Mouse (Mus musculus) right cerebral cortex, postnatal 10 days (tissue): ENCODE data around the gene 1700013G24Rik.

Experiments used
- DNase-seq, 2 experiments: peaks; one replicate each; pipeline ENCODE4 v3.0.0; 2021; ENCODE audit warnings: low spot score in 2 of 2

The 1700013G24Rik gene

DNA sequence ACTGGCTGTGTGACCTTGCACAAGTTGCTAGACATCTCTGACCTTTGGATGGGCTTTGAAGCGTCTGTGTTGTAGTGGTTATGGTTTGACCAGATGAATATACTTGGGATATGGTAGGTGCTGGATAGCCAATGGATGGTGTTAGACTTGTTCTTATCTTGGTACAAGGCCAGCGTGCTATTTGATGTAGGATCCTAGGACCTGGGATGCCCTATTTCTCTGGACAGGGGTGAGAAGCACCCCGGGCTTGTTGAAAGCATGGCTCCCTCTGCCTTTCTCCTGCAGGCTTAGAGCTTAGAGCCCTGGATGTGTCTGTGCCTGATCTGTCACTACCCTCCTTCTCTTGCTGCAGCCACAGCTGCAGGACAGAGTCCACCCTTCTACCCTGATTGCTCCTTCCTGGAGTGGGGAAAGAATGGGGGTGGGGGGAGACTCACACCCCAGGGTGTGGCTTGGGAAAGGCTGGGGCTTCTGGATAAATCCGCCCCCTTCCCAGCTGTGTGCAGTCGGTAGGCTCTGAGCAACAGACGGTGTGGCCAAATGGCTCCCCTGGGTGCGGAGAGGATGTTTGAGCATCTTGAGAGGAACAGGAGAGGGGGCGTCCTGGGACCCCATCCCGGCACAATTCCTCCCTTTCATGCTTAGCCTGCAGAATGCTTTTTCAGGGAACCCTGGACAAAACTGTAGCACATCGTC, 23.1 kb downstream of the 1700013G24Rik start:
- DNase-seq: peak; percentile 50 to 55

DNA sequence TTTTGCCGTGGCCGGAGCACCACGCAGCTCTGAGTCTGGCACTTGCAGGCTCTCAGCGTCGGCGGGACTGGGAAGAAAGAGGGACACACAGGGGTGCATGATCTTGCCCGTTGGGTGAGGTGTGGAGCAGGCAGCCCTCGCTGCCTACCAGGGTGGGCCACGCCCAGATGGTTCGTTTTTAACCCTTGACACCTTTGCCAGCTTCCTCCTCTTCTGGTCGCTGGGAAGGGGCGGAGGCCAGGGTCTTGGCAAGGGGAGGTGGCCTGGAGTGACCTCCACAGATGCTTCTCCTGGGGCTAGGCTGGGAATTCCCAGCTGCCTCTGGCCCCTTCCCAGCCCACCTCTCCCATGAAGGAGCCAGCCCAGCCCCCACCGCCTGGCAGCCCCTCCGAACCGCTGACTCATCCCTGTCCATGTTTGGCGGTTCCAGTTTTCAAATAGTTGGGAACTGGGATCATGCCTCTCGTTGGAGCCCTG, 23.7 kb downstream of the 1700013G24Rik start:
- DNase-seq: no peak

DNA sequence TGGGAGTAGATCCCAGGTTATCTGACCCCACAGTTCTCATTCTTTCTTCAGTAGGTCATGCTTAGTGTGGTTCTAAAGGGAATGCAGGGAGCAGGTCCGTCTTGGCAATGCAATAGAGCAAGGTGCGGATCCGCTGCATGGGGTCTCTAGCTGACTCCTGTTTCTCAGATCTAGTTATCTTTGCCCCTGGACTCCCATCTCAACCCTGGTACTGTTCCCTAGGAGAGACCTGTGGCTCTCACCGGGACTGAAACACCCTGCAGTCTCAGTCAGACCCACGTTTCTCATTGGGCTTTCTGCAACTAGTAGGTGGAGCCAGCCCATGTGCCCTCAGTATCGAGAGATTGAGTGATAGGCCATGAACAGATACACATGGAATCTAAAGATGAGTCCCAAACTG, 24.5 kb downstream of the 1700013G24Rik start:
- DNase-seq: no peak

DNA sequence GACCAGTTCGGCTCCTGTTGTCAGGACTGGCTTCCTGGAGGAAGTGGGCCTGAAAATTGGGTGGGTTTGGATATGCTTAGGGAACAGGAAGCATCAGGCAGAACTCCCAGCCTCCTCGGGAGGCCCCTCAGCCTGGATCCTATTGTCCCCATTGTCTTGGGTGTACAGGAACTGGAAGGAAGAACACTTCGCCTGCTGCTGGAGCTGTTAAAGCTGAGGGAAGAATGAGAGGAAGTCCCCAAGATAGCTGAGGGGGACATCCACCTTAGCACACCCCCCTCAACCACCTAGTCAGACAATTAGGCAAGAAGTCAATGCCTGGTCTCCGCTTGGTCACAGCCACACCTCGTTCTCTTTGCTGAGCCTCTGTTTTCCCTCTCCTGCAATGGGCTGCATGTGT, 25.2 kb downstream of the 1700013G24Rik start:
- DNase-seq: no peak

DNA sequence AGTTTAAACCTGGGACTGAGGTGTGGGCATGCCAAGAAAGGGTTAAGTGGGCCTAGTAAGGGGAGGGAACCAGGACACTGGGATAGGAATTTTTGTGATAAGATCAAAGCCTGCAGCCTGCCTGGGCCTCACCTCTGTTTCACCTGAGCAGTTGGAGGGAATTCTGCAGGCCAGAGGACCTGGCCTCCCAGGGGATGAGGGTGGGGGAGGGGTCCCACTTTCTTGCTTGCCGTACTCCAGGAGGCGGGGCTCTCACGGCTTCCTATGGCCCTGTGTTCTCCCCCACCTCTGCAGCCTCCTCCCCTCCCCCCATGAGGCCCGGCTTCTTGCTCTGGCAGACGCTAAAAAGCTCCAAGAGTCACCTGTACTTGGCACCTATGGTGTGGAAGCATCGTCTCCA, 26.7 kb downstream of the 1700013G24Rik start:
- no peak for DNase-seq

DNA sequence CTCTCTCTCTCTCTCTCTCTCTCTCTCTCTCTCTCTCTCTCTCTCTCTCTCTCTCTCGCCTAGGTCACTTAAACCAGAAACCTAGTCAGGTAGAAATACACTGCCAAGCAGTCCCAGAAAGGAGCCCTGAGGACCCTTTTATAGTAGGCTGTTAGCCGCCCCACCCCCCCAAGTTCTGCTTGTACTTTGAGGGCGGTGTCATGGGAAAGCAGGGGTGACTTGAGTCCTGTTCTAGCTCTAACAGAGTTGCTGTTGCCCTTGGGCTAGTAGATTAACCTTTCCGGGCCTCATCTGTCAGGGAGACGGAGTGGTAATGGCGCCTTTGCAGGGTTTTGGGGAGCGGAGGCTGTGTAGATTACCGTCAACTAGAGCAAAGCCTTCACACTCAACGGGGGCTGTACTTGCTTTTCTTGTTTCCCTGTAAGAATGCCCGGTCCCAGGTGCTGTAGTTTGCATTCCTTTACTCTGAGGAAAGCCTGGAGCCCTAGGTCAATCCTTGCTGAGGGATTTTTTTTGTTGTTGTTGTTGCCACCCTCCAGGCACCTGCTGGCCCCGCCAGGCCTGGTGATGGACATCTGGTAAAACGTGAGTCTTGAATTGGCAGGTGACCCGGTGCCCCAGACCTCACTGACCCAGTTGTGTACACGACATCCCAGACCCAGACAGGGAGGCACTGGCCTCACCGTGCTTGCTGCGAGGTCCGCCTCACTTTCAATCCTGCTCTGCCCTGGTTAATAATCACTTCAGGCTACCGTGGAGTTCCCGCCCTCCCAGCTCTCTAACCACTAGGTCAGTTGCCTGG, 27.3 kb downstream of the 1700013G24Rik start:
- no peak for DNase-seq

DNA sequence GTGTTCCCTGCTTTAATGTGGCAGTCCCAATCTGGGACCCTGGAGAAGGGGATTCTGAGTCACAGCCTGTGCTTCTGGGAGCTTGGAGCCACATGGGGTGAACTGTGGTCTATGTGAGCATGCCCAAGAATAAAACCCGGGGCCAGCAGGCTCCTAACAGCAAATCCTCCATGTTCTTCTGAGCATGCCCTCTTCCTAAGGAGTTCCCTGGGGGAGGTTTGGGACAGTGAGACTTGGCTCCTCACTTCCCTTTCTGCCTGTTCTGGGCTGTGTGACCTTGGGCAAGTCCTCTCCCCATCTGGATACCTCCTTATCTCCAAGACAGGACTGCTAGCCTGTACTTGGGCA, 27.9 kb downstream of the 1700013G24Rik start:
- DNase-seq: no peak

DNA sequence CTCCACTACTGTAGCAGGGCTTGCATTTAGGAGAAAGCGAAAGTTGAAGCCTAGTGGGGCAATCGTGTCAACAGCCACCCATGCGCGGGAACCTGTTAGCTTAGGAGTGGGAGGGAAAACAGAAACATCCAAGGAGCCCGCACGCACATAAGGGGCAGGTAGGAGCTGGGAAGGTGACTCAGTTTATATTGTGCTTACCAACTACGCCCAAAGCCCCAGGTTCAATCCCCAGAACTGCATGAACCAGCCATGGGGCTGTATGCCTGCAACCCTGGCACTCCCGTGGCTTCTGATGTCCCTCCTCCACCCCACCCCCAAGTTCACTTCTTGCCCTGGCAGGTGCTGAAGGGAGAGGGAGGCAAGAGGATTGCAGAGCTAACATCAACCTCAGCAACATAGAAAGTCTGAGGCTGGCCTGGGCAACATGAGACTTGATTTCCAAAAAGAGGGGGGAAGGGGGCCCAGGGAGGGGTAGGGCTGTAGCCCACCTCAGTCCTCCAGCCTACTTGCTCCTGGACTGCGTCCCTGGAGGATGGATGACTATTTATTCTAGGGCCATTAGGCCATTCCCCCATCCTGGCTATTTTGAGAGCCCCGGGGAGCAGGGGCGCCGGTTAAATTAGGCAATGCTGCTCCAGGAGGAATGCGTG, 28.4 kb downstream of the 1700013G24Rik start:
- no peak for DNase-seq

DNA sequence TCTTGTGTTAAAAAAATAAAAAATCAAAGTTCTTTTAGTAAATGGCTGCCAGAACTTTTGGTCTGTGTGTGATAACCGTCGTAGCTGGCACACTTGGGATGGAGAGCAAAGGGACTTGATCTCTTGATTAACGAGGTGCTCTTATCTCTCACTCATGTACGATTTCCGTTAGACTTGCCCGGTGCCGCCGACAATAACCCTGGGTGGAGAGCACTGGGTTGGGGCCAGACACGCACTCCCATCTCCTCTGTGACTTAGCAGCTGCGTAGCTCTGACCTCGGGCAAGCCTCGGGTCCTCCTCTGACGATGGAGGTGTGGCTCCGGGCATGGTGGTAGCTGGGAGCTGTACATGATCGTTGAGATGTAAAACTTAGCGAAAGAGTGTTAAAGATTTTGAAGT, 30.8 kb downstream of the 1700013G24Rik start:
- DNase-seq: no peak

DNA sequence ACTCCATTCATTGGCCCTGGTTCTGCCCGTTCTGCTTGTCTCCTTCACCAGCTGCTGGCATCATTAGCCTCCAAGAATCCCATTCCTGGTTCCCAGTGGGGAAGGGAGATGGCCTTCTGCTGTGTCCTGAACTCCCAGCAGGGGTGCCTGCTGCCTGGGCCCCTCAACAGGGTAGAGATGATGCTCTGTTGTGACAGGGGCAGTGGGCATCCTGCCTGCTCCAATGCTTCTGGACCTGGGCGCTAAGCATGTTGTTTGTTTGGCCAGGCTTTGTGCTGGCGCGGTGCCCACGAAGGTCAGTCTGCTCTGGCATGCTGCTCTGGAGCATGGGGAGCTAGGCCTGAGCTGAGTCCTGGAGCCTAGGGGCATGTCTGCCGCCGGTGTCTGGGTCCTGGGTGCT, 31.5 kb downstream of the 1700013G24Rik start:
- peak in 1 of 2 experiments; percentile 37 for DNase-seq

DNA sequence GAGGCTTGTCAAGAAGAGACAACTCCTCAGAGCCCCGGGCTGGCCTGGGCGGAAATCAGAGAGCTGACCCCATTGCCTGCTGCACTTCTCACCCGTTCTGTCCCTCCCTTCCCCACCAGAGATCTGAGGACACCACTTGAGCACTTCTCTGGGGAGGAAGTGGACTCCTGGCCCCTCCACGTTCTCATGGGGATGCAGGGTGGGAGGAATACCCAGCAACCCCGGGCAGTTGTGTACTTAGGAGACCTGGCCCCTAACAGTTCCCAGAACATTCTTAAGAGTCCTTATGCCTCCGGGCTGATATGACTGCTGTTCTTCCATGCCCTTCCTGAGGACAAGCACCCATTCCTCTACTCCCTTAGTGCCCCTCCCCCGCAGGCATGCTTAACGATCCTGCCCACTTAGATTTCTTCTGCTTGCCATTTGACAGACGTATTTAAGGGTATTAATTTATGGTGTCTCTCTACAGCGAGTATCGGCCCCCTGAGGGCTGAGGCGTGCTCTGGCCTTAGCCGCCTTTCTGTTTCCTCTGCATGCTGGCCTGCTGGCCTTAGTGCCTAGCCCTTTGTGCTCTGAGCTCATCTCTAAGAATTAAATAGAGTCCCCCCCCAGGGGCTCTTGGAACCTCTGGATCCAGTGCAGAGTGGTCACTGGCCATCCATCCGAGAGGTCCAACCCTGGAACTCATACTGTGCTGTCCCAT, 32.3 kb downstream of the 1700013G24Rik start:
- DNase-seq: no peak

DNA sequence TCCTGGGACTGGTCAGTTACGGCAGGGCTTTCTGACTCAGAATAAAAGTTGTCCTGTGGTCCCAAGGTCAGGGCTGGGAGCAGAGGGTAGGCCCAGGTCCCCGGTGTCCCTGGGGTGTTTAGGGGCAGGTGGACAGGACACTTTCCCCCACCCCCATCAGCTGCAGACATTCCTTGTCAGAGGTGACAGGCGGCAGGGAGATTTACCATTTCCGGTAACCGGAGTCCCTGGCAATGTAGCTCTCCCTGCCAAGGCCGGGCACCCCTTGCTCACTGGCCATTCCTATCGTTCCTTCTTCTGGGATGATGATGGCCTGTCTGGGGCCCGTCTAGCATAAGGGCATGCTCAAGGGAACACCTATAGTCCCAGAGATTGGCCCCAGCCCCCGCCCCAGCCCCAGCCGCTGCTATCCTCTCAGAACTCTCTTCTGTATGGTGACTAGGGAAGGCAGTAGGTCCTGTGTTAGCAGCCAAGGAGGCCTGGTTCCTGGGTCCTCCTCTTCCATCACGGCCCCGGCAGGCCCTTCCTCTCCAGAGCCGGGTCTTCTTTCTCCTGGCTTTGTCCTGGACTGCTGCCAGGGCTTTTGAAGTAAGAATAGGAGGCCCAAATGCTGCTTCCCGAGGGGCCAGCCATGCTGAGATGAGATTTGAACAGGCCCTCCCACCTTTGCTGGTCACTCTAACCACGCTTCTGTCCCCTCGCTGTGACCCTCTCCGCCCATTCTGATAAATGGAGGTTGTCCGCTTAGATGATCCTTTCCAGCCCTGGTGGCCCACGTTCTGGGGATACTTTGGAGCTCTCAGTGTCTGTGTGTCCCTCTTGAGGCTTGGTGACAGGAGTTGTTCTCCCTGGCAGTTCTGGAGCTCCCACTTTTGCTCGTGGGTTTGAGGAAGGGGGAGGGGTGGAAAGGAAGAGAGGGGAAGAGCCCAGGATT, 33.3 kb downstream of the 1700013G24Rik start:
- no peak for DNase-seq

DNA sequence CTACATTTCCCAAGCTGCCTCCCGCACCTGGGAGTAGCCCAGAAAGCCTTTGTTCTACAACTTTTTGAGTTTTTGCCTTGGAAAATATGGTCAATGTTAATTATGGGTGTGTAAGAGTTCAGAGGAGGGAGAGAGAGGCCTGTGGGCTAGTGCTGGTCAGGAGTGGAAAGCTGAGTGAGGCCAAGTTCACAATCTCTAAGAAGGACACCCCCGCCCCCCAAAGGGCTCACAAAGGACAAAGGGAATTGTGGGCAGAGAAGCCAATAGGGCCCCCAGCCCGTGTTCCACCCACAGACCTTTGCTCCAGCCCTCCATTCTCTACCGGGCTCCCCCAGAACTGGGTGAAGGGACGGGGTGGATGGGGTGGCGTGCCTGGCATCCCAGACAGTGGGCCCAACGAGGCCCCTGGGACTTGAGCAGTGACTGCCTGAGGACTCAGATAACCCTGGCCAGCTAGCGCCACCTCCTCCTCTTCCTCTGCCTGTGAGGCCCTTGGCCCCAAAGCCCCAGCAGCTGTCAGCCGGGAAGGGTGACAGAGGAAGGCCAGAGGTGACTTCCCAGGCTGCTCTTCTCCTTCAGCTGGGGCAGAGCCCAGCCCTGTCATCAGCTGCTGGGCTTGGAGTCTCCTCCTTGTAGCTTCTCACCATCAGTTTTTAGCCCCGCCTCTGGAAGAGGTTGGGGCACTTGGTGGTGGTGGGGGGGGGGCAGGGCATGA, 34.4 kb downstream of the 1700013G24Rik start:
- no peak for DNase-seq

DNA sequence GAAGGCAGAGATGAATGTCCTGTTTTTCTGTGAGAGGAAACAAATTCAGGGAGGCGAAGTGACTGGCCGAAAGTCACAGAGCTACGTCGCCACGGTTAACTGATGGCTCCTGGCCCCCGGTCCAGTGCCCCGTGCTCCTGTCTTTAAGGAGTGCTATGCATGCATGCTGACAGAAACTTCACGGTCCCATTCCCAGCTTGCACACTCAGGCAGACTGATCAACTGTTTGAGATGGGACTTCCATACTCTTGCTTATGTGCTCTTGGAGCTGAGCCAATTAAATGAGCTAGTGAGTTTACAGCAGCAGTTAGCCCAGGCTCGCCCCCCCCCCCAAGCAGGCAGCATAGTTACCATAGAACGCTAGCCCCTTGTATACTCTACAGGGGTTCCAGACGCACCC, 35.0 kb downstream of the 1700013G24Rik start:
- no peak for DNase-seq

DNA sequence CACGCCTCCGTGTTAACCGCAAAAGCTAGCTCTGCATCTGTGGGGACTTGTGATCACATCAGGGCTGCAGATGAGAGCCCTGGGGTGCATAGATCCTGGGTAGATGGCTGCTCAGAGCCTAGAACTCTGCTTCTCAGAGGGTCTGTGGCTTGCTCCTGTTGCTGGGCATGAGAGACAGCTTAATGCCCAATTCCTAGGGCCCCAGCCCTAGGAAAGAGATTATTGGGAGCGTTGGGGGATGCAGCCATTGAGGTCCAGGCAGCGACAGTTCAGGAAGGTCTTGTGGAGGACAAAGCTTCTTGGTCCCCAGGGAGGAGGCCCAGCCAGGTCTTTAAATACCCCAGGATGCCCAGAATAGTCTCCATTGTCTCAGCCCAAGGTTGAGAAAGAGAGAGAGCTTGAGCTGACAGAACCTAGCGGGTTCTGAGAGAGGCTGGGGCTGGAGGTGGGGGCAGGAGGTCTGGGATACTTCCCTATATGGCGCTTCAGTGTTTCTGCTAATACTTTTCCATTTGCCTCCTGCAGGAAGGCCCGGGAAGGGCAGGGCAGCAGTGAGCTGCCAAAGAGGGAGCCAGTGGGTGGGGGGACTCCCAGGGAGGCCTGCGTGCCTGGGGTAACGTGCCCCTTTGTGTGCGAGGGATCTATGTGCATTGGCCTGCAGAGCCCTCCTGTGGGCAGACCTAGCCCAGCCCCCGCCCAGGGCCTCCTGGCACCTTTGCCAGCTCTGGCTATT, 35.7 kb downstream of the 1700013G24Rik start:
- DNase-seq: no peak

DNA sequence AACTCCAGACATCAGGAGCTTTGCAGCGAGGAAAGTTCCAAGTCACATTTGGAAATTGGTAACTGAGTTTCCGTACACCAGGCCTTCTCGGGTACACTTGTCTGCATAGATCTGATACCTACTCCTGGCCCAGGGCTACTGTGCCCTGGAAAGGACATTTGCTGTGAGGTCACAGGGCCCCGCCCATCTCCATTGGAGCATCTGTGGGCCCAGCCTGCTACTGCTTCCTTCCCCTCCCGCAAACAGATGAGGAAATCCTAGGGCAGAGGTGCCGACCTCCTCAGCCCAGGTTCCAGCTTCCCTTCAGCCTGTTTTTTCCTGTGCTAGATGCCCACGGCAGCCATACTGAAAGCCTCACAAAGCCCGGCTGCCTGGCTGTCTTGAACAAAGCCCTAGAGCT, 36.9 kb downstream of the 1700013G24Rik start:
- no peak for DNase-seq

DNA sequence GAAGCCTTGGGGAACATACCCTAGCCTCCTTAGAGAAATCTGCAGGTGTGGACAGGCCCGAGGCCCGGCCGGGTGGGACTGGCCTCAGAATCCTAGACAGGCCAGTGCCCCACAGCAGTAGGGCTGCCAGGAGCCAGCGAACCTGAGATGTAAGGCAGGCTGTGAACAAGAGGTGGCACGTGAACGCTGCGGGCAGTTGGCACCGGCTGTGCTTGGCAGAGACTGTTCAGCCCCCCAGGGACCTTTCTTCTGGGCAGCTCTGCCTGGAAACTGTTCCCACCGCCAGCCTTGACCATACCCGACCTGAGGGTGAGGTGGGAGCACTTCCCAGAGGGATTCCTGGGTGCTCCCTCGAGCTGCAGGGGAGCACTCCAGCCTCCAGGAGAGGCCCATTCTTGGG, 39.5 kb downstream of the 1700013G24Rik start:
- DNase-seq: no peak

DNA sequence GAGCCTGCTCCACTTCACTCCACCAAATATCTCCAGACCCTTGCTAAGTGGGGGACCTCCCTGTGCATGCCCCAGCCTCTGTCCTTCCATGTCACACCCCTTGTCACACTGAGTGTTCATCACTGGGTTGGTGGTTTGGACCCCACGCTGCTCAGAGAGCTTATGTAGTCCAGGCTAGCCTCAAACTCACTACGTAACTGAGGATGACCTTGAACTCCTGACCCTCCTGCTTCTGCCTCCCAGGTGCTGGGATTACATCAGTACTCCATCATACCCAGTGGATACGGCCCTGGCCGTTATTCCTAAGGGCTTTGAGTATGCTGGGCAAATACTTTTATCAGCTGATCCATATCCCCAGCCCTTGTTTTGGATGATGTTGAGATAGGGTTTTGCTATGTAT, 40.1 kb downstream of the 1700013G24Rik start:
- DNase-seq: no peak

DNA sequence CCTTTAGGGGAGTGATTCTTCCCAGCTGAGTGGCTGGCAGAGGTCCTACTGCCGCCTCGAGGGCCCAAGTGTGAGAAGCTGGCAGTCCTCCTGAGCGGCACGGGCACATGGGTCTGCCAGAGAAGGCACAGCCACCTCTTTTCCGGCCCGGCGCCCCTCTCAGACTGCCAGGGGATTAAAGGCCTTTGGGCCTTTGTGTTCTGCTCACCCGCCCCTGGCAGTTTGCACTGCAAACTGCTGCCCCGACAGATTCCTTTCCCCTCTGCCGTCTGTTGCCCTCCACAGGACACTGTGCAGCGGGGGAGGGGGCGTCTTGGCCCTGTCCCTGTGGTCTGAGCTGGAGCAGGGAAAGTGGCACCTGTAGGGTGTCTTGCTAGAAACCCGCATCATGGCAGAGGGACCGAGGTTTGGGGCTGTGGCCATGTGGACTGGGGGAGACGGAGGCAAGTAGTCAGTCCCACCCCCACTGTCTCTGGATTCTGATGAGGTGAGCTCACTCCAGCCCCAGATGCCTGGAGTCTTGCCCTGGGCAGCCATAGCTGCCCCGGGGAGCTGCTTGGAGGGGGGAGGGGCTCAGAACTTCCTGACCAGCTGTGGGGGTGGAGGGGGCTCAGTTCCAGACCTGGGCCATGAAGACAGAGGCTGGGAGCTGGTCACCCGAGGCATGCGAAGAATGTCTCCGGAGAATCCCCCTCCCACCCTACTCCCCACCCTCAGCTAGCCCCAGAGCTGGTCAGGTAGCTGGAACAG, 41.8 kb downstream of the 1700013G24Rik start:
- DNase-seq: peak; percentile 47 to 62
